Mouse (Mus musculus) embryonic facial prominence, embryonic 12.5 days (tissue): Measurements from ENCODE around the gene Ugt1a7c. TPM values are rescaled to one million over a fixed set of nuclear protein-coding genes. Genes with fewer than 3 reads are reported as not detected.
"Not testable (repeated sequence)": the region's sequence is repeated elsewhere in the genome, so short reads cannot be mapped to it uniquely, and the experiment has no call there.

Experiments used
- ATAC-seq: fragments of 200-750 bp; cut with Nextera tagmentation; 2 replicates; pipeline ENCODE4 v1.8.0; 2017; ENCODE audit not compliant: insufficient number of reproducible peaks, insufficient read depth, low FRiP score, low TSS enrichment
- H3K27ac ChIP-seq: fragments of 300-500 bp; sonication (generic); 2 replicates; pipeline ENCODE4 v1.5.1; 2016; ENCODE audit warnings: mild to moderate bottlenecking
- H3K27me3 ChIP-seq: fragments of 300-500 bp; sonication (generic); 2 replicates; pipeline ENCODE4 v1.6.1; 2016; ENCODE audit warnings: mild to moderate bottlenecking, moderate library complexity
- H3K36me3 ChIP-seq: fragments of 300-500 bp; sonication (generic); 2 replicates; pipeline ENCODE4 v1.6.1; 2016; ENCODE audit warnings: mild to moderate bottlenecking
- H3K4me1 ChIP-seq: fragments of 300-500 bp; sonication (generic); 2 replicates; pipeline ENCODE4 v1.6.1; 2016
- H3K4me2 ChIP-seq: fragments of 300-500 bp; sonication (generic); replicated peaks from 2 replicates; pipeline ENCODE4 v1.6.1; 2016; ENCODE audit warnings: mild to moderate bottlenecking, moderate library complexity
- H3K4me3 ChIP-seq: fragments of 300-500 bp; sonication (generic); 2 replicates; pipeline ENCODE4 v1.5.1; 2016; ENCODE audit warnings: mild to moderate bottlenecking
- H3K9ac ChIP-seq: fragments of 300-500 bp; sonication (generic); 2 replicates; pipeline ENCODE4 v1.6.1; 2016; ENCODE audit warnings: mild to moderate bottlenecking, moderate library complexity
- H3K9me3 ChIP-seq: fragments of 300-500 bp; sonication (generic); 2 replicates; pipeline ENCODE4 v1.6.1; 2016; ENCODE audit warnings: mild to moderate bottlenecking, moderate library complexity
- WGBS: fragments of 180-500 bp; shearing (Covaris S2); methylation state at CpG from one replicate; pipeline ENCODE4 v1.1.7; 2016; 5-methylcytosine and 5-hydroxymethylcytosine counted together
- polyA plus RNA-seq: library from polyadenylated mRNA; unstranded; fragments of >200 nt; fragmentation: Nextera tagmentation; extraction: Ambion mirVana; gene quantifications from 2 replicates; pipeline ENCODE4 v1.2.1, GENCODE M21; 2016

The Ugt1a7c gene
- polyA plus RNA-seq, 1 experiment from 2014 or later, result 0.63 TPM

DNA sequence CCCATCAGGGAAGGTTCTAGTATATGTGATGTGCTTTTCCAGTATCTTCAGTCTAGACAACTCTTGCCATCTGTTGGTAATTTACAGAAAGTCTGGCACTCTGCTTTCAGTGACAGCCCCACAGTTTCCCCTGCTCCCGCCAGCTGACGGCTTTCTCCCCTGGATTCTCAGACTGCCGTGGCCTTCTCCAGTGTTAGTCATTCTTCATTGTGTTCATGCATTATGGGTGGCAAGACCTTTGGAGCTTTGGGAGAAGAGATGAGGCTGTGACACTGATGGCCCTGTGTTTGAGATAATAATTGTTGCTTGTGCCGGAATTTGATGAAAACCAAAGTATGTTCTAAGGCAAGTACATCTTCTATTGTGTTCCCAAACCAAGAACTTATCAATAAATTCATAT lies 123.7 kb downstream of the Ugt1a7c start:
- Histone ChIP-seq H3K9me3 (peaks cover 36% of the 10 kb centered on the region), H3K4me1 (no peaks in the 10 kb centered on the region), H3K27ac (no peak overlapping the region), H3K4me2 (no peak overlapping the region), H3K27me3 (no peaks in the 10 kb centered on the region), H3K9ac (no peak overlapping the region), H3K36me3 (no peaks in the 10 kb centered on the region), H3K4me3 (no peak overlapping the region)
- ATAC-seq, result no peak
- 47% methylated on average over 4 of the region's 4 CpGs for WGBS

GRCm38 (mm10) chr1:88219054-88219453 lies 124.2 kb downstream of the Ugt1a7c start:
- Histone ChIP-seq H3K27ac (no peak overlapping the region), H3K4me3 (no peak overlapping the region), H3K9ac (no peak overlapping the region), H3K27me3 (no peaks in the 10 kb centered on the region), H3K4me2 (no peak overlapping the region), H3K9me3 (peaks cover 31% of the 10 kb centered on the region), H3K4me1 (no peaks in the 10 kb centered on the region), H3K36me3 (no peaks in the 10 kb centered on the region)
- no peak for ATAC-seq
- WGBS, result 10% methylated on average over 1 of the region's 1 CpGs

GRCm38 (mm10) chr1:88220336-88220735 lies 125.5 kb downstream of the Ugt1a7c start:
- no peak for ATAC-seq
- H3K4me1 ChIP-seq, result no peaks in the 10 kb centered on the region
- H3K4me3 ChIP-seq, result no peak overlapping the region
- no peak overlapping the region for H3K4me2 ChIP-seq
- no peaks in the 10 kb centered on the region for H3K27me3 ChIP-seq
- H3K27ac ChIP-seq, result no peak overlapping the region
- H3K36me3 ChIP-seq, result no peaks in the 10 kb centered on the region
- no peak overlapping the region for H3K9ac ChIP-seq
- peaks cover 22% of the 10 kb centered on the region for H3K9me3 ChIP-seq

DNA sequence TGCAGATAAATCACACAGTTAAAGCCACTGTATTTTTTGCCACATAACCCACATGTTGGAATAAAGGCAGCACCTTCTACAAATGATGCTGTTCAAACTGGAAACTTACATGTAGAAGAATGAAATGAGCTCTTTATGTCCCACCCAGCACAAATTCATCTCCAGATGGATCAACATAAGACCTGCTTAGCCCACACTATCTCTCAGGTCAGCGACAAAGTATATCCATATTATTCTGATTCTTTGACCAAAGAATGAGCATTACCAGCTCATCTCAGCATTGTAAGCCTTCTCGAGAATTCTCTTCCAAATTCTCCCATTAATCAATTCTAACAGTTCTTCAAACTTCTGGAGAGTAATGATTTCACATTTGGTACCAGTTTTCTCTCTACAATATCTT lies 127.4 kb downstream of the Ugt1a7c start:
- H3K9me3 ChIP-seq, result peaks cover 23% of the 10 kb centered on the region
- no peaks in the 10 kb centered on the region for H3K27me3 ChIP-seq
- ATAC-seq, result no peak
- no peaks in the 10 kb centered on the region for H3K36me3 ChIP-seq
- H3K9ac ChIP-seq, result no peak overlapping the region
- WGBS, result 47% methylated on average over 2 of the region's 2 CpGs
- H3K27ac ChIP-seq, result no peak overlapping the region
- H3K4me3 ChIP-seq, result no peak overlapping the region
- H3K4me1 ChIP-seq, result no peaks in the 10 kb centered on the region
- H3K4me2 ChIP-seq, result no peak overlapping the region

DNA sequence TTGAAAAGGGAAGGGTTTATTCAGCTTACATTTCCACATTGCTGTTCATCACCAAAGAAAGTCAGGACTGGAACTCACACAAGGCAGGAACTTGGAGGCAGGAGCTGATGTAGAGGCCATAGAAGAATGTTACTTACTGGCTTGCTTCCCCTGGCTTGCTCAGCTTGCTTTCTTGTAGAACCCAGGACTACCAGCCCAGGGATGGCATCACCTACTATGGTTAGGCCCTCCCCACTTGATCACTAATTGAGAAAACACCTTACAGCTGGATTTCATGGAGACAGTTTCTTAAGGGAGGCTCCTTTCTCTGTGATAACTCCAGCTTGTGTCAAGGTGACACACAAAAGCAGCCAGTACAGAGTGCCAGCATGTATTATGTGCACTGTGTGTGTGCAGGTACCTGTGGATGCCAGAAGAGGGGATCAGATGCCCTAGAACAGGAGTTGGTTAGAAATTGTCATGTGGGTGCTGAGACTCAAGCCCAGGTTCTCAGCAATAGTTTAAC lies 128.2 kb downstream of the Ugt1a7c start:
- H3K27me3 ChIP-seq, H3K9ac ChIP-seq, H3K4me3 ChIP-seq, H3K27ac ChIP-seq, H3K4me1 ChIP-seq, ATAC-seq, H3K36me3 ChIP-seq, H3K4me2 ChIP-seq: not testable (repeated sequence)
- peaks cover 27% of the 10 kb centered on the region for H3K9me3 ChIP-seq

DNA sequence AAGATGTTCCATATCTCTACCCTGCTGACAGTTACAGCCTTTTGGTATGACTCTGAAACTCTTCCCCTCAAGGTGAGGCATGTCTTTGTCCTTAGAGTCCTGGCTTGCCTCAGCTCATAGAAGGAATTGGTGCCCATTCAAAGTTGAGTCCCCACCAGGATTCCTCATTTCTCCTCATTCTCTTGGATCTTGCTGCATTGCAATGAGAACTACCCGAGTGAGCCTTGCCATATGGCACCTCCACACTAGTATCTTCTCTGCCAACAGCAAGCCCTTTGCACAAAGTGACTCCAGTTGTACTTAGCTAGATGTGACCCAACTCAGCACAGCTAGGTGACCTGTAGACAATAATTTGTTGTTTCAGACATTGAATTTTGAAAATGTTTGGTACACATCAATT lies 128.7 kb downstream of the Ugt1a7c start:
- 52% methylated on average over 1 of the region's 1 CpGs for WGBS
- Histone ChIP-seq H3K4me2 (no peak overlapping the region), H3K4me1 (no peaks in the 10 kb centered on the region), H3K27ac (no peak overlapping the region), H3K36me3 (no peaks in the 10 kb centered on the region), H3K9me3 (peaks cover 32% of the 10 kb centered on the region), H3K9ac (no peak overlapping the region), H3K27me3 (no peaks in the 10 kb centered on the region), H3K4me3 (no peak overlapping the region)
- ATAC-seq, result no peak

DNA sequence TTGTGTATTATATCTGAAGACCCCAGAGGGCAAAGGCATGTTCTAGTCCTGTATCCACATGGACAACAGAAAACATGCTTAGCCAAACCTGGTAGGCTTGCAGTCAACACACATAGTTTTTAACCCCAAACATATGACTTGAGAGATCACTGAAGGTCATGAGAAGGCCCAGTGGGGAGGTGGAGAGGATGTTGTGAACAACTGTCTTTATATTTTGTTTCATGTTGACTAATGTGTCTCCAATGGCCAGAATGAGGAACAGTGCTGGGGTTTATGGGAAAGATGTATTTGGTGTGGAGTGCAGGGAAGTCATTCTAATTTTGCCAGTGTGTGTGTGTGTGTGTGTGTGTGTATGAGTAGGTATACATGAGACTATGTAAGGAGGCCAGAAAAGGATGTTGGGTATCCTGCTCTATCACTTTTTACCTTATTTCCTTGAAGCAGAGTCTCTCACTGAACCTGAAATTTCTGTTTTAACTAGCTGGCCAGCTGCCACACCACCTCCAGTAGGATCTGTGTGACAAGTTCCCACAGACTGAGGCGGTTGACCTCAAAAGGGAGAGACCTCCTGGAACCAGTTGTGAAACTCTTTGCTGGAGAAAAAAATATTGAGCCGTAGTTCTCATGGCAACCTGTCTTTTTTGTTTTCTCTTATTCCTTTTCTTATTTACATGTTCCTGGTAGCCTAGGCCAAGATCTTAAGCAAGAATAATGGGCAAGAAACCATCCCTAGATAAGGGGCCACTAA lies 129.3 kb downstream of the Ugt1a7c start:
- no peaks in the 10 kb centered on the region for H3K36me3 ChIP-seq
- no peaks in the 10 kb centered on the region for H3K4me1 ChIP-seq
- no peak overlapping the region for H3K4me3 ChIP-seq
- H3K4me2 ChIP-seq, result no peak overlapping the region
- H3K9me3 ChIP-seq, result peaks cover 38% of the 10 kb centered on the region
- ATAC-seq, result no peak
- 72% methylated on average over 2 of the region's 2 CpGs for WGBS
- H3K27me3 ChIP-seq, result no peaks in the 10 kb centered on the region
- no peak overlapping the region for H3K9ac ChIP-seq
- no peak overlapping the region for H3K27ac ChIP-seq

- peaks cover 49% of the 10 kb centered on the region for H3K9me3 ChIP-seq
- H3K4me2 ChIP-seq, H3K4me3 ChIP-seq, H3K36me3 ChIP-seq, ATAC-seq, H3K27me3 ChIP-seq, H3K4me1 ChIP-seq, H3K27ac ChIP-seq, H3K9ac ChIP-seq: not testable (repeated sequence)
- 36% methylated on average over 2 of the region's 2 CpGs for WGBS
These were observed 130.4 kb downstream of the Ugt1a7c start for GRCm38 (mm10) chr1:88225301-88225700.

DNA sequence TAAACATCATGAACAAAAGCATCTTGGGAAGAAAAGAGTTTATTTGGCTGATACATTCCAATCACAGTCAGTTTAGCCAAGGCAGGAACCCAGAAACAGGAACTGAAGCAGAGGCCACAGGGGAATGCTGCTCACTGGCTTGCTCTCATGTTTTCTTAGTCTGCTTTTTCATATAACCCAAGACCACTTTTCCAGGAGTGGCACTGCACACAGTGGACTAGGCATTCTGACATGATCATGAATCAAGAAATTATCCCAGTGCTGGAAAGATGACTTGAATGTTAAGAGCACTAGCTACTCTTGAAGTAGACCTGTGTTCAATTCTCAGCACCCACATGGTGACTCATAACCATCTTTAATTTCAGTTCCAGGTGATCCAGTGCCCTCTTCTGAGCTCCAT lies 130.9 kb downstream of the Ugt1a7c start:
- ATAC-seq, result no peak
- Histone ChIP-seq H3K9ac (no peak overlapping the region), H3K27me3 (no peaks in the 10 kb centered on the region), H3K4me2 (no peak overlapping the region), H3K27ac (no peak overlapping the region), H3K4me1 (no peaks in the 10 kb centered on the region), H3K4me3 (no peak overlapping the region), H3K36me3 (no peaks in the 10 kb centered on the region), H3K9me3 (peaks cover 53% of the 10 kb centered on the region)

DNA sequence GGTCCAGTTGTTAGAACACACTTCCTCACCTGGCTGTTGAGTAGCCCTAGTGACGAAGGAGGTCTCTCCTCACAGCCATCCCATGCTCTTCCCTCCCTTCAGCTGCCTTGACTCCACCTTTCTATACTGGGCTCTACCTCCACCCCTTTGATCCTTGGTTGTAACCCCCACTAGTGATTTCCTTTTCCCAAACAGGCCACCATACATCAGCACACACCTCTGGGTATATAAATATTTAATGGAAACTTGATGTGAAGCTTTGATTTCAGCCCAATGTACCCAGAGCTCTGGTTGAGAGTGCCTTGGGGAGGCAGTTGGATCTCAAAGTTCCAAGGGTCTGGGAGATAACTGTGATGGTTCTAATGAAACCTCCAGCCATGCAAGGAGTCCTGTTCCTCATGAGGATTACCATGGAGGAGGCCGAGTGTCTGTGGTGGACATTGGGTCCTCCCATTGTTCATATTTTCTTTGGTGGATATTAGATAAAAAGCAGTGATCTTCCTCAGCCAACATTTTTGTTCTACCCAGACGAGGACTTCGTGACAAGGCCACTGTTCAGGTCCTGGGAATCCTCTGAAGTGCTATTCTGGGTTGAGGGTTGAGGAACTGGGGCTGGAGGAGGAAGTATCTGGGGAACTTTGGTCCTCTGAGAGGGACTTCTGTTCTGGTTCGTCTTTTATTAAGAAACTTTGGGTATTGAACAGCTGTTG lies 132.0 kb downstream of the Ugt1a7c start, which contains the start of gene Mroh2a:
Gene Mroh2a, plus strand, starts transcription at position 317 of the 710 bp plus-strand sequence.
- Histone ChIP-seq H3K9me3 (peaks cover 64% of the 10 kb centered on the region), H3K27me3 (no peaks in the 10 kb centered on the region), H3K36me3 (no peaks in the 10 kb centered on the region), H3K27ac (no peak within 1 kb of the TSS), H3K4me2 (no peak within 1 kb of the TSS), H3K4me1 (no peaks in the 10 kb centered on the region), H3K4me3 (no peak within 1 kb of the TSS), H3K9ac (no peak within 1 kb of the TSS)
- WGBS, result 54% methylated on average over 5 of the region's 5 CpGs
- ATAC-seq, result no peak

DNA sequence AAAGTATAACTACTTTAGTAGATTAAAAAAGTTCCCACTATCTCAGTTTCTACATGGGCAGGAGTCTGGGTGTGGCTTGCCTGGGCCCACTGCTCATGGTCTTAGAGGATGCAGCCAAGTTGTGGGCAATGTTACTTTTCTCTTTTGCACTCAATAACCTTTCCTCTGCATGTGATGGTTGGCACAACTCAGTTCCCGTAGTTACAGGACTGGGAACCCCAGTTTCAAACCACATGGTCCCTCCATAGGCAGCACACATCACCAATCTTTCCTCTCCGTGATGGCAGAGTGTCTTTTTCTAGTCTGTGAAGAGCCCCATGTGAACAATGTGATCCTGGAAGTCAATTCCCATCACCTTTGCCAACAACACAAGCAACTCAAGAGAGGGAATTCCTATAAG lies 132.6 kb downstream of the Ugt1a7c start:
- no peaks in the 10 kb centered on the region for H3K36me3 ChIP-seq
- H3K27ac ChIP-seq, result no peak overlapping the region
- H3K9ac ChIP-seq, result no peak overlapping the region
- no peak overlapping the region for H3K4me3 ChIP-seq
- no peak for ATAC-seq
- 57% methylated on average over 2 of the region's 2 CpGs for WGBS
- H3K27me3 ChIP-seq, result no peaks in the 10 kb centered on the region
- peaks cover 71% of the 10 kb centered on the region for H3K9me3 ChIP-seq
- H3K4me2 ChIP-seq, result no peak overlapping the region
- H3K4me1 ChIP-seq, result no peaks in the 10 kb centered on the region

DNA sequence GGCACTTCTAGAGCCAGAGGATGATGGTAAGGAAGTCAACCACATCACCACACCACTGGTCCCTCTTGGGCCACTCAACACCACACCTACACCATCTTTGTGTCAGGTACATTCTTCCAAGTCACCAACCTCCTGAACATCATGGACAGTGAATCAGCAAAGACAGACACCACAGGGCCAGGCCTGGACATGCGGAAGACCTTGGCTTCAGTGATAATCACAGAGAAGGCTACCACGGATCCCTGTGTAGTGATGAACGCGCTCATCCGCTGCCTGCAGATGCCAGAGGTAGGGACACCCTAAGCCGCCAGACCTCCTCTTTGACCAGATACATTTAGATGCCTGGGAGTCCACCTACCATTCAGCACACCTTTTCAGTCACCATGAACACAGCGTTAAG lies 133.3 kb downstream of the Ugt1a7c start:
- no peaks in the 10 kb centered on the region for H3K36me3 ChIP-seq
- no peak overlapping the region for H3K27ac ChIP-seq
- no peak overlapping the region for H3K4me2 ChIP-seq
- WGBS, result 68% methylated on average over 7 of the region's 7 CpGs
- H3K27me3 ChIP-seq, result no peaks in the 10 kb centered on the region
- no peak for ATAC-seq
- peaks cover 77% of the 10 kb centered on the region for H3K9me3 ChIP-seq
- no peak overlapping the region for H3K4me3 ChIP-seq
- H3K9ac ChIP-seq, result no peak overlapping the region
- H3K4me1 ChIP-seq, result no peaks in the 10 kb centered on the region
